In the genomic region with DNA sequence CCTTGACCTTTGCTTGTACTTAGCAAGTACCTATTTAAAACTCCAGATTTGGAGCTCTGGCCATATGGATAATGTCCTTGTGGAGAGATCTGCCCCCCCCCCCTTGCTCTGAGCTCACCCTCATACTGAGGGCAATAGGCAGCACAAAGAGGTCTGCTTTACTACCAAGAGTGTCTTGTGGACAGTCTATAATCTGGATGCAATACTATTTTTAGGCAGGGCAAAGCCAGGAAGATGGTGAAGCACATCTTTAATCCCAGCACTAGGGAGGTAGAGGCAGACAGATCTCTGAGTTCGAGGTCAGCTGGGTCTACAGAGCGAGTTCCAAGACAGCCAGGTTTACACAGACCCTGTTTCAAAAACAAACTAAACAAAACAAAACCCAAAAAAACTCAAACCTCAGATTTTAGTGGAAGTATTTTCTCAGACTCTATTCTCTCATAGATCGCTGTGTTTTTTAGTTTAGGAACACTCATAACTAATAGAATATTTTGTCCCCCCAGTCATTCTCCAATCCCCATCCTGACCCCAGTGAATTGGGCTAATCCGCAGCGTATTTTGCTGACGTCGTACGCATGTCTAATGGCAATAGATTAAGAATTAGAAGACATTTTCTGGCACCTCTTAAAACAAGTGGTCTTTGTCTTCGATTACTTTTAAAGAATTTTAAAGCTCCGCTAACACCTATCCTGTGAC, we compare ENCODE assay signal across 8 mouse cellular contexts. TPM values are rescaled to one million over a fixed set of nuclear protein-coding genes. Genes with fewer than 3 reads are reported as not detected.
DNase-seq lines count a peak whose midpoint lies in the region; ATAC-seq lines count a peak whose summit lies in the region.

No protein-coding gene starts in this region.

- DNase-seq in cerebellum, postnatal 4 days (ENCODE audit: low spot score in 2 of 2) = no peak
- DNase-seq in ovary, postnatal 14 days (ENCODE audit: low spot score) = peak; percentile 1
- no peak for DNase-seq in ovary, postnatal 36 days (ENCODE audit: low spot score)
- peak; percentile 7 for DNase-seq in heart, postnatal 4 days
- no peak for DNase-seq in gastrocnemius, adult 18-20 months (ENCODE audit: low spot score)

- peak; percentile 73 for ATAC-seq in cerebellum, adult (ENCODE audit: insufficient number of reproducible peaks, low FRiP score, low TSS enrichment)
- peak; percentile 52 for ATAC-seq in megakaryocyte progenitor cell, adult 5-6 weeks (replicated peaks; ENCODE audit: poor library complexity)
- ATAC-seq in monocyte, adult 5-6 weeks (replicated peaks; ENCODE audit: insufficient number of reproducible peaks, low FRiP score, low TSS enrichment, poor library complexity, severe bottlenecking) = no peak

RNA-seq across cellular contexts. Expression of a gene that starts 0.5 kb away (rescaled TPM):
- 10 to 100 TPM; 14.1 to 16.3 TPM for total RNA-seq in heart, postnatal 4 days (2021)
- total RNA-seq in megakaryocyte progenitor cell, adult 5-6 weeks (2015) = 57.9 and 62.6 TPM in 2 replicates
- total RNA-seq in megakaryocyte progenitor cell, adult 5-6 weeks (2017) = 35.7 and 54.5 TPM in 2 replicates
- total RNA-seq in monocyte, adult 5-6 weeks (2017) = 87.0 to 119 TPM (median 96.0 TPM) in 3 replicates
- 1 to 10 TPM; 4.3 to 7.0 TPM for total RNA-seq in gastrocnemius, adult 18-20 months (2021)

RNA-seq across cellular contexts. Expression of a gene that starts 25.8 kb away (rescaled TPM):
- total RNA-seq in heart, postnatal 4 days (2021) = 1 to 10 TPM; 7.6 to 9.0 TPM
- total RNA-seq in megakaryocyte progenitor cell, adult 5-6 weeks (2015) = 13.9 and 14.5 TPM in 2 replicates
- total RNA-seq in megakaryocyte progenitor cell, adult 5-6 weeks (2017) = 3.4 and 6.6 TPM in 2 replicates
- total RNA-seq in monocyte, adult 5-6 weeks (2017) = 0.43 to 5.0 TPM (median 2.9 TPM) in 3 replicates
- total RNA-seq in gastrocnemius, adult 18-20 months (2021) = 10 to 100 TPM; 14.5 to 29.4 TPM

RNA-seq across cellular contexts. Expression of a gene that starts 26.1 kb away (rescaled TPM):
- total RNA-seq in heart, postnatal 4 days (2021) = 1 to 10 TPM; 1.3 to 2.0 TPM
- 0.81 and 1.9 TPM in 2 replicates for total RNA-seq in megakaryocyte progenitor cell, adult 5-6 weeks (2015)
- total RNA-seq in megakaryocyte progenitor cell, adult 5-6 weeks (2017) = 1.00 and 1.1 TPM in 2 replicates
- total RNA-seq in monocyte, adult 5-6 weeks (2017) = 1.6 TPM in 1 of 3 replicates, not detected in the others
- total RNA-seq in gastrocnemius, adult 18-20 months (2021) = under 1 TPM; 0.47 to 0.62 TPM

RNA-seq across cellular contexts. Expression of a gene that starts 33.6 kb away (rescaled TPM):
- 100 to 1,000 TPM; 115 to 119 TPM for total RNA-seq in heart, postnatal 4 days (2021)
- total RNA-seq in megakaryocyte progenitor cell, adult 5-6 weeks (2015) = 72.0 and 80.2 TPM in 2 replicates
- 77.7 and 88.1 TPM in 2 replicates for total RNA-seq in megakaryocyte progenitor cell, adult 5-6 weeks (2017)
- 65.8 to 106 TPM (median 66.5 TPM) in 3 replicates for total RNA-seq in monocyte, adult 5-6 weeks (2017)
- total RNA-seq in gastrocnemius, adult 18-20 months (2021) = 100 to 1,000 TPM in 1 of 2 experiments, 10 to 100 TPM in 1; 98.9 to 103 TPM

Comparison
In these comparisons a context has a peak if more than half of its experiments do, and no peak if none do; other contexts are left out.
1. DNase-seq: peak in ovary, postnatal 14 days (single experiment) and heart, postnatal 4 days (single experiment); none in cerebellum, postnatal 4 days (0 of 2), ovary, postnatal 36 days (single experiment) and gastrocnemius, adult 18-20 months (single experiment).